31 mouse cellular contexts compared by ENCODE assay signal in genomic region chr1:59352706-59353105, GRCm38 (mm10).
"Had no signal": no experiment of that assay in that cellular context is flagged by ENCODE, and none has a peak within 500 bp of the region (broad histone marks: within the 10 kb centered on the region; RNA-seq: fewer than 3 reads in every experiment).

No protein-coding gene starts in this region.

- DNase-seq: left cerebral cortex, postnatal 4 days; liver; liver, embryonic 13.5 days; liver, postnatal 0 days; lung, adult 18-20 months; lung, adult 2 months; lung, embryonic 14.5 days; lung, postnatal 10 days; lung, postnatal 14 days; lung, postnatal 36 days; lung, postnatal 4 days; midbrain, embryonic 14.5 days had no signal

- H3K4me3 ChIP-seq: left cerebral cortex, adult 2 months; limb, embryonic 10.5 days; limb, embryonic 12.5 days; limb, embryonic 13.5 days; limb, embryonic 15.5 days; liver, embryonic 12.5 days; liver, embryonic 13.5 days; liver, embryonic 15.5 days; lung, embryonic 15.5 days; megakaryocyte, embryonic 14.5 days; midbrain, embryonic 10.5 days; midbrain, embryonic 12.5 days; midbrain, embryonic 15.5 days; myocyte; neural tube, embryonic 12.5 days had no signal

- H3K36me3 ChIP-seq: limb, embryonic 10.5 days; limb, embryonic 12.5 days; limb, embryonic 13.5 days; limb, embryonic 15.5 days; liver, embryonic 12.5 days; liver, embryonic 13.5 days; liver, embryonic 15.5 days; lung, embryonic 15.5 days; midbrain, embryonic 10.5 days; midbrain, embryonic 12.5 days; midbrain, embryonic 15.5 days; neural tube, embryonic 12.5 days had no signal

- ATAC-seq: liver, embryonic 12.5 days; liver, postnatal 0 days; lung, postnatal 0 days; midbrain, embryonic 15.5 days; midbrain, embryonic 16.5 days had no signal

- H3K4me2 ChIP-seq: limb, embryonic 12.5 days; limb, embryonic 13.5 days; limb, embryonic 15.5 days; liver, embryonic 11.5 days; liver, embryonic 12.5 days; liver, embryonic 13.5 days; liver, embryonic 15.5 days; lung, embryonic 14.5 days; lung, embryonic 15.5 days; midbrain, embryonic 12.5 days; midbrain, embryonic 15.5 days; neural tube, embryonic 12.5 days had no signal

- H3K27ac ChIP-seq: left cerebral cortex, adult 2 months; limb, embryonic 10.5 days; limb, embryonic 12.5 days; limb, embryonic 13.5 days; limb, embryonic 15.5 days; liver, embryonic 12.5 days; liver, embryonic 13.5 days; liver, embryonic 14.5 days; liver, embryonic 15.5 days; lung, embryonic 15.5 days; macrophage; midbrain, embryonic 10.5 days; midbrain, embryonic 12.5 days; midbrain, embryonic 15.5 days; neural tube, embryonic 12.5 days had no signal

- H3K9ac ChIP-seq: limb, embryonic 12.5 days; limb, embryonic 13.5 days; limb, embryonic 15.5 days; liver, embryonic 12.5 days; liver, embryonic 13.5 days; liver, embryonic 14.5 days; liver, embryonic 15.5 days; liver, postnatal 0 days; lung, embryonic 14.5 days; lung, embryonic 15.5 days; midbrain, embryonic 12.5 days; midbrain, embryonic 15.5 days; neural tube, embryonic 12.5 days had no signal

- H3K4me1 ChIP-seq: limb, embryonic 12.5 days; limb, embryonic 13.5 days; limb, embryonic 15.5 days; lung, embryonic 15.5 days; megakaryocyte, embryonic 14.5 days; midbrain, embryonic 10.5 days; midbrain, embryonic 12.5 days; midbrain, embryonic 15.5 days; neural tube, embryonic 12.5 days had no signal

- H3K9me3 ChIP-seq: limb, embryonic 10.5 days; limb, embryonic 13.5 days; limb, embryonic 15.5 days; liver, embryonic 13.5 days; liver, embryonic 15.5 days; lung, embryonic 15.5 days; midbrain, embryonic 12.5 days; midbrain, embryonic 15.5 days; neural tube, embryonic 12.5 days had no signal

- H3K27me3 ChIP-seq: limb, embryonic 12.5 days; limb, embryonic 13.5 days; limb, embryonic 15.5 days; liver, embryonic 12.5 days; liver, embryonic 13.5 days; liver, embryonic 15.5 days; lung, embryonic 15.5 days; midbrain, embryonic 12.5 days; midbrain, embryonic 15.5 days; neural tube, embryonic 12.5 days had no signal
